Mouse (Mus musculus) small intestine, adult 2 months (tissue): ENCODE data around the gene Pir.

Source experiments
- CTCF ChIP-seq: fragments of 200-500 bp; IDR thresholded peaks from 2 replicates; pipeline ENCODE4 v1.5.1; 2012; ENCODE audit warnings: low read depth, mild to moderate bottlenecking, control low read depth, inconsistent platforms, low read length, moderate library complexity, mixed read lengths; ENCODE audit not compliant: insufficient replicate concordance, insufficient read length; ENCODE audit errors: extremely low read depth
- POLR2A ChIP-seq: fragments of 200-500 bp; IDR thresholded peaks from 2 replicates; pipeline ENCODE4 v1.6.1; 2012; ENCODE audit warnings: low read depth, mild to moderate bottlenecking, control low read depth, inconsistent platforms, low read length, moderate library complexity

DNA sequence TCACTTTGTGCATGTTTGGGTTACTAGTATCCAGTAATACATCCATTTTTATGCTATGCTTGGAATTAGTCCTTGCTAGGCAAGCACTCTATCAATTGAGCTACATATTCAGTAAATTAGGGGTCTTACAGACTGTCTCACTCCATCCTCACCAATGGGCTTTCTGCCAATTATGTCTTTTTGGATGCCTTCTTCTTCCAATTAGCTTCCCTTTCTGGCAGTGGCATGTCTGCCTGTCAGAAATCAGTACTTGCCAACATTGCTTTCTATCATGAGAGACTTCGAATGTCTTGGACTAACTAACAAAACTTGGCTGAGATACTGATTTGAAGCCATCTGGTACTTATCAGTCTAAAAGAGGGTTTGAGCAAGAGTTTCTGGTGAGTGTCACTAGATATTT, 44.7 kb downstream of the Pir start:
- TF ChIP-seq CTCF (no peak), POLR2A (no peak)
